Mouse (Mus musculus) natural killer cell, adult 2 months (primary cell): ENCODE data around the gene Ralgapa1.
A peak's percentile ranks its signal among the peaks of the same experiment; 100 is the strongest.
"Not testable (repeated sequence)": the region's sequence is repeated elsewhere in the genome, so short reads cannot be mapped to it uniquely, and the experiment has no call there.

Source experiments
- DNase-seq, 2 experiments: peaks; one replicate each; pipeline ENCODE4 v3.0.0; 2022; ENCODE audit warnings: low spot score in 2 of 2

The Ralgapa1 gene

GRCm38 (mm10) chr12:55800144-55800543 is 20.8 kb downstream of the Ralgapa1 start:
- DNase-seq, result no peak

- no peak for DNase-seq
These were observed 22.2 kb downstream of the Ralgapa1 start for GRCm38 (mm10) chr12:55798745-55799144.

GRCm38 (mm10) chr12:55797103-55797502 is 23.9 kb downstream of the Ralgapa1 start:
- no peak for DNase-seq

- not testable (repeated sequence) for DNase-seq
These were observed 26.5 kb downstream of the Ralgapa1 start for GRCm38 (mm10) chr12:55794485-55794884.

- DNase-seq, result no peak
These were observed 35.7 kb downstream of the Ralgapa1 start for GRCm38 (mm10) chr12:55785252-55785651.

GRCm38 (mm10) chr12:55782662-55783061 is 38.3 kb downstream of the Ralgapa1 start:
- no peak for DNase-seq

GRCm38 (mm10) chr12:55778301-55778700 is 42.7 kb downstream of the Ralgapa1 start:
- DNase-seq, result peak in 1 of 2 experiments; percentile 27

GRCm38 (mm10) chr12:55777356-55777755 is 43.6 kb downstream of the Ralgapa1 start:
- DNase-seq, result no peak

- DNase-seq, result no peak
These were observed 46.7 kb downstream of the Ralgapa1 start for GRCm38 (mm10) chr12:55774316-55774715.

- DNase-seq, result no peak
These were observed 100.6 kb downstream of the Ralgapa1 start for GRCm38 (mm10) chr12:55720319-55720718.

GRCm38 (mm10) chr12:55705881-55706280 is 115.1 kb downstream of the Ralgapa1 start:
- no peak for DNase-seq

GRCm38 (mm10) chr12:55666699-55667098 is 154.3 kb downstream of the Ralgapa1 start:
- DNase-seq, result no peak

- not testable (repeated sequence) for DNase-seq
These were observed 157.8 kb downstream of the Ralgapa1 start for GRCm38 (mm10) chr12:55663194-55663593.

GRCm38 (mm10) chr12:55648011-55648525 is 172.9 kb downstream of the Ralgapa1 start:
- no peak for DNase-seq

- DNase-seq, result no peak
These were observed 194.3 kb downstream of the Ralgapa1 start for GRCm38 (mm10) chr12:55626711-55627110.

GRCm38 (mm10) chr12:55623254-55623653 is 197.7 kb downstream of the Ralgapa1 start:
- no peak for DNase-seq

GRCm38 (mm10) chr12:55622615-55623245 is 198.2 kb downstream of the Ralgapa1 start:
- DNase-seq, result no peak

GRCm38 (mm10) chr12:55620321-55620720 is 200.6 kb downstream of the Ralgapa1 start:
- no peak for DNase-seq

GRCm38 (mm10) chr12:55610812-55611211 is 210.2 kb downstream of the Ralgapa1 start:
- DNase-seq, result no peak

GRCm38 (mm10) chr12:55607902-55608301 is 213.1 kb downstream of the Ralgapa1 start:
- no peak for DNase-seq

GRCm38 (mm10) chr12:55604411-55604810 is 216.6 kb downstream of the Ralgapa1 start:
- DNase-seq, result no peak

- DNase-seq, result no peak
These were observed 220.4 kb downstream of the Ralgapa1 start for GRCm38 (mm10) chr12:55600503-55600994.
